Mouse (Mus musculus) adrenal gland, postnatal 14 days (tissue): ENCODE data around the gene Vmn2r6. TPM values are rescaled to one million over a fixed set of nuclear protein-coding genes. Genes with fewer than 3 reads are reported as not detected.
A peak's percentile ranks its signal among the peaks of the same experiment; 100 is the strongest.
"Not testable (repeated sequence)": the region's sequence is repeated elsewhere in the genome, so short reads cannot be mapped to it uniquely, and the experiment has no call there.

Source experiments
- DNase-seq: peaks from one replicate; pipeline ENCODE4 v3.0.0; 2021; ENCODE audit warnings: mixed read lengths
- long read RNA-seq, 2 experiments: library from polyadenylated mRNA; stranded (forward); transcript quantifications; one replicate each; pipeline ENCODE4 v2.0.0; 2021
- total RNA-seq: library from RNA; stranded (reverse); gene quantifications from 2 replicates; pipeline ENCODE4 v1.2.3, GENCODE M21; 2021

The Vmn2r6 gene
- not detected in 2 replicates for total RNA-seq
- long read RNA-seq, experiment 1, result 0 reads
- long read RNA-seq, experiment 2, result 0 reads

DNA sequence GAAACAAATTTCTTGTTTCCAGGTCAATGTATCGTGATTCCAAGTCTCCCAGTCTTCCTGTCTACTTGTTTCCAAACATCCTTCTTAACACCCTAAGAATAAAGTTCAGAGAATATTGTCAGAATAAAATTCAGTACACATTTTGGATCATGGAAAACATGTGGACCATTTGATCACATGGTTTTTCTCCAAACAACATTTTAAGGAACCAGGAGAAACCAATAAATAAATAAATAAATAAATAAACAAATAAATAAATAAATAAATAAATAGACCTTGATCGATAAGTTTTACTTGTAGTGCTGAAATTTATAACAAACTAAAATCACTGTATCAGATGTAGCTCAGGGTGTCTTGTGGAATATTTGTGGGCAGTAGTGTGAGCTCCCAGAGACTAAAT is at the start of gene Vmn2r6:
Vmn2r6 (minus strand) TSS at position 101 of the 400 bp plus-strand sequence.
- not testable (repeated sequence) for DNase-seq

DNA sequence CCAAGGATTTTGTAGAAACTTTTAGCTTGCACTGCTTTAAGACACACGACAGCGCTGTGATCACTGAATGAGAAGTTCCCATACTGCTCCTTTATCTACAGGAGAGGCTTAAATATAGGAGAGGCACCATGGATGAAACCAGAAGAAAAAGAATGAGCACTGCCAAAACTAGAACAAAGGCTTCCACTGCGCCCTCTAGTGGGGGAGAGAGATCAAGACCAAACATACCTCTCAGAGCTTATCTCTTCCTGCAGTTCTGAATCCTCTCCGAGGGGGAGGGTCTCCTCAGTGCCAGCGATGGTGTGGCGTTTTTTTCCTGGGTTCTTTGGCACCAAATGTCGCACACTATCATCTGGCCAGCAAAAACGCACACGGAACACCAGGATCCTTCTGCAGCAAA is 22.0 kb upstream of the Vmn2r6 start:
- DNase-seq, result peak; percentile 13

DNA sequence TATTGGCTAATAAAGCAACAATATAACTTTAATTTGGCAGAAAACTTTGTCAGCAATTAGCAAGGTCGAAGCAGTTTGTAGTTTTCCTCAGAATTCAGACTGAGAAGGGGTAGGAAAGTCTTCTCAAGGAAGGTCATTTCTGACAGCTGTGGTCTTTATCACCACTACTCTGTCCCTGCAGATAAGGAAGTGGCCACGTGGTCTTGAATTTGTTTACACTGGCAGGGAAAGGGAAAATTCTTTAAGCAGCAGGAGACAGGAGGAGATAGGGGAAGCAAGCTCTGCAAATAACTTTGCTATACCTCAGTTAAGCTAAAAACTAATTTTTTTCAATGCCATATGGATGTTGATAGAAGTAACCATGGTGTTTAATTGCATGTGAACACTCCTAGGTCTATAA is 3.2 kb upstream of the Vmn2r6 start:
- not testable (repeated sequence) for DNase-seq

DNA sequence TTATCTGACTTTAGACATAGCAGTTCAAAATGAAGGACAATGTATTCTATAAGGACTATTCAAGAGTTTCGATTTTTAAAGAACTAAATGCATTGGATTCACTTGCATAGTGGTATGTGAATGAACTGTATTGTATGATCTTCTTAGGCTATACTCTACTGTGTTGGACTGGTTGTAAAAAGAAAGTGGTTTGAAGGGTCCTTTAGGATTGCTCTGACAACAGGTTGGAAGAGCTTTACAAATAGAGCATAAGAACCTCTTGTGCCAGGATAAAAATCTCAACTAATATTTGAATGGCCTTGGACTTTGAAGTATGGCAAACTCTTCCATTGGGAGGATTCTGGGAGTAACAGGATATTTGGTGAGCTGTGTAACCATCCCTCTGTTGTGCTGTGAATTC is 42.0 kb downstream of the Vmn2r6 start:
- DNase-seq, result not testable (repeated sequence)

DNA sequence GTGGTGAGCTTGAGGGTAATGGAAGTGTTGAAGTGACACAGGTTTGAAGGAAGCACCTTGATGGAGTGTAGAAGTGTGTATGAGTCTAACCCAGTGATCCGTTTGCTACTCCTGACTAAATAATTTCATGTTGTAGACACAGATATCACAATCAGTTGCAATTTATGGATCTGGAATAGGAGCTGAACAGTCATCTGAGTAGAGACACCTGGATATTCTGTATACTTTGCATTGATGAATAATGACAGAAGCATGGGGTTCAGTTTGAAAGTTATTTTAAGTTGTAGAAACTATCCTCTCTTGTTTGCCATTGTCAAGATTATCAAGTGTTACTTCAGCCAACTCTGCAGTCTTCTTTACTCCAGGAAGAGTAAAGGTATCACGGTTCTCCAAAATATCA is 55.9 kb downstream of the Vmn2r6 start, which contains the start of gene Vmn2r5:
Vmn2r5 (minus strand) TSS at position 101 of the 400 bp plus-strand sequence.
- not testable (repeated sequence) for DNase-seq

Other genes with a start within 250 kb of the Vmn2r6 start
- not detected in 2 replicates for gene Vmn2r4, start 150.5 kb downstream of the Vmn2r6 start, total RNA-seq
- not detected in 2 replicates for gene Vmn2r5, start 56.0 kb downstream of the Vmn2r6 start, total RNA-seq